In the genomic region with DNA sequence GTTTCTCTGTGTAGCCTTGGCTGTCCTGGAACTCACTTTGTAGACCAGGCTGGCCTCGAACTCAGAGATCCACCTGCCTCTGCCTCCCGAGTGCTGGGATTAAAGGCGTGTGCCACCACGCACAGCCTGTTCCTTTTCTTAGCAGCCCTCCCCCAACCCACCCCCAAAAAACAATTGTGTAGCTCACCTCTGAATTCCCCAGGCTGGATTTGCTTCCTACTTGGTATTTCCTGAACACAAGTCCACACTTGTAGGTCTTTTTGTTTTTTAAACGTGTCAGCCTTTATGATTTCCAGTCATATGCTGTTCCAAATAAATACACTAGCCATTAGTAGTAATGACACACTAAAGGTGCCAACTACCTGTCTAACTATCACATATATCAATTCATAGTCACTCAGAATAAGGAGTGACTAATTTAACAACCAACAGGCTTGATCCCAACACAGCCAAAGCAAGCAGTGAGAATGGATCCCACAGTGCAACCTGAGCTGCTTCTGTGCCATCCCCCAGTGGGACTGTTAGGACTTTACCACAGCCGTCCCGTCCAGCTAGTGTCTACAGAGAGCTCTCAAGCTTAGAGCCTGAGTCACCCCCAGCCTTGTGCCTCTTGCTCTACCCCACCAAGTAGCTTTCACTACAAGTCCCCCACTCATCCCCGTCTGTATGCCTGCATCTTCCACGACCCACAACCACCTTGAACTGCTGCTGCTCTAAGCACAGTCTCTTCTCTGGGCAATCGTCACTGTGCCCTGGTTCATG, we compare ENCODE assay signal across 13 mouse cellular contexts.
"Had no signal": no experiment of that assay in that cellular context is flagged by ENCODE, and none has a peak within 500 bp of the region (broad histone marks: within the 10 kb centered on the region; RNA-seq: fewer than 3 reads in every experiment).

No protein-coding gene starts in this region.

- H3K9ac ChIP-seq: limb, embryonic 15.5 days; lung, embryonic 14.5 days; neural tube, embryonic 15.5 days had no signal

- H3K27ac ChIP-seq: limb, embryonic 15.5 days; midbrain, embryonic 10.5 days; neural tube, embryonic 15.5 days had no signal

- H3K27me3 ChIP-seq: limb, embryonic 15.5 days; neural tube, embryonic 15.5 days had no signal

- ATAC-seq: intestine, embryonic 16.5 days had no signal

- H3K4me2 ChIP-seq: limb, embryonic 15.5 days; lung, embryonic 14.5 days; neural tube, embryonic 15.5 days had no signal

- H3K4me1 ChIP-seq: limb, embryonic 15.5 days; midbrain, embryonic 10.5 days; neural tube, embryonic 15.5 days had no signal

- H3K9me3 ChIP-seq: limb, embryonic 15.5 days; midbrain, embryonic 10.5 days; neural tube, embryonic 15.5 days had no signal

- H3K4me3 ChIP-seq: limb, embryonic 15.5 days; midbrain, embryonic 10.5 days; myocyte; neural tube, embryonic 15.5 days had no signal

- DNase-seq: kidney, adult 2 months; kidney, postnatal 25 days; lung, embryonic 14.5 days; lung, postnatal 10 days; lung, postnatal 4 days; midbrain, embryonic 14.5 days; right cerebral cortex, adult 18-20 months; right cerebral cortex, postnatal 25 days had no signal
